Mouse (Mus musculus) MEL (cell line): ENCODE measurements at regions not wholly inside any gene's neighbourhood (a gene's known extent, or its start where the extent isn't known, plus 50 kb on each side); places are given as distances from the start of the nearest gene placed in this dataset.

Source experiments
- DNase-seq: peaks from one replicate; pipeline ENCODE4 v3.0.0; 2011; ENCODE audit warnings: low read depth, low spot score
- H3K27ac ChIP-seq: 2 replicates; pipeline ENCODE4 v1.5.1; 2012; ENCODE audit warnings: low read depth, mild to moderate bottlenecking, control low read depth, low read length, moderate library complexity; ENCODE audit not compliant: control insufficient read depth
- H3K27me3 ChIP-seq, 2 experiments: fragments of 150-350 bp in 1 of 2; sonication (generic) in 1 of 2; 2 replicates each; pipeline ENCODE4 v1.6.1; 2012; ENCODE audit warnings: low read length in 2 of 2, mild to moderate bottlenecking in 2 of 2, improper control_type of control experiment in 1 of 2, moderate library complexity in 1 of 2; ENCODE audit not compliant: insufficient read depth in 2 of 2, control insufficient read depth in 1 of 2
- H3K36me3 ChIP-seq, 2 experiments: 2 replicates each; pipeline ENCODE4 v1.6.1; 2012 to 2014; ENCODE audit warnings: low read length in 2 of 2, improper control_type of control experiment in 1 of 2, inconsistent platforms in 1 of 2, mild to moderate bottlenecking in 1 of 2; ENCODE audit not compliant: insufficient read depth in 2 of 2, control insufficient read depth in 1 of 2
- H3K4me1 ChIP-seq, 2 experiments: fragments of 150-350 bp in 1 of 2; sonication (generic) in 1 of 2; 2 replicates each; pipeline ENCODE4 v1.6.1; 2012; ENCODE audit warnings: low read length in 2 of 2, improper control_type of control experiment in 1 of 2, mild to moderate bottlenecking in 1 of 2; ENCODE audit not compliant: insufficient read depth in 2 of 2, control insufficient read depth in 1 of 2
- H3K4me3 ChIP-seq, 2 experiments: fragments of 150-350 bp in 1 of 2; sonication (generic) in 1 of 2; 2 replicates each; pipeline ENCODE4 v1.5.1; 2012; ENCODE audit warnings: low read depth in 2 of 2, low read length in 2 of 2, mild to moderate bottlenecking in 2 of 2, moderate library complexity in 2 of 2, control low read depth in 1 of 2, improper control_type of control experiment in 1 of 2; ENCODE audit not compliant: control insufficient read depth in 1 of 2, insufficient read depth in 1 of 2
- H3K79me2 ChIP-seq: 2 replicates; pipeline ENCODE4 v1.6.1; 2012; ENCODE audit warnings: mild to moderate bottlenecking, low read length, moderate library complexity; ENCODE audit not compliant: control insufficient read depth, poor library complexity, insufficient read depth
- H3K9ac ChIP-seq: 2 replicates; pipeline ENCODE4 v1.6.1; 2012; ENCODE audit warnings: low read depth, mild to moderate bottlenecking, control low read depth, low read length, moderate library complexity; ENCODE audit not compliant: control insufficient read depth, poor library complexity, severe bottlenecking
- H3K9me3 ChIP-seq: fragments of 150-350 bp; sonication (generic); replicated peaks from 2 replicates; pipeline ENCODE4 v1.6.1; 2012; ENCODE audit warnings: mild to moderate bottlenecking, low read length, improper control_type of control experiment, moderate library complexity; ENCODE audit not compliant: insufficient read depth
- BHLHE40 ChIP-seq: IDR thresholded peaks from 2 replicates; pipeline ENCODE4 v1.6.1; 2012; ENCODE audit warnings: low read depth, mild to moderate bottlenecking, inconsistent platforms, low read length, improper control_type of control experiment, borderline replicate concordance
- CHD1 ChIP-seq: IDR thresholded peaks from 2 replicates; pipeline ENCODE4 v1.6.1; 2012; ENCODE audit warnings: low read depth, mild to moderate bottlenecking, inconsistent platforms, low read length, improper control_type of control experiment
- EP300 ChIP-seq, 2 experiments: IDR thresholded peaks; 2 replicates each; pipeline ENCODE4 v1.6.1; 2011; ENCODE audit warnings: improper control_type of control experiment in 2 of 2, low read length in 2 of 2, low read depth in 1 of 2, mild to moderate bottlenecking in 1 of 2
- ETS1 ChIP-seq: IDR thresholded peaks from 2 replicates; pipeline ENCODE4 v1.6.1; 2012; ENCODE audit warnings: low read depth, mild to moderate bottlenecking, inconsistent platforms, low read length, improper control_type of control experiment, moderate library complexity
- GATA1 ChIP-seq: IDR thresholded peaks from 2 replicates; pipeline ENCODE4 v1.6.1; 2011; ENCODE audit warnings: low read depth, low read length, improper control_type of control experiment
- HCFC1 ChIP-seq: IDR thresholded peaks from 2 replicates; pipeline ENCODE4 v1.6.1; 2012; ENCODE audit warnings: low read depth, mild to moderate bottlenecking, inconsistent platforms, low read length, improper control_type of control experiment, moderate library complexity
- JUND ChIP-seq: IDR thresholded peaks from 2 replicates; pipeline ENCODE4 v1.6.1; 2011; ENCODE audit warnings: low read depth, mild to moderate bottlenecking, improper control_type of control experiment, low read length
- MAZ ChIP-seq: IDR thresholded peaks from 2 replicates; pipeline ENCODE4 v1.6.1; 2012; ENCODE audit warnings: low read depth, mild to moderate bottlenecking, inconsistent platforms, low read length, improper control_type of control experiment
- MYB ChIP-seq: IDR thresholded peaks from 2 replicates; pipeline ENCODE4 v1.6.1; 2011; ENCODE audit warnings: mild to moderate bottlenecking, low read depth, low read length, improper control_type of control experiment
- NELFE ChIP-seq: IDR thresholded peaks from 2 replicates; pipeline ENCODE4 v1.6.1; 2011; ENCODE audit warnings: low read depth, low read length, improper control_type of control experiment
- POLR2A ChIP-seq, 2 experiments: IDR thresholded peaks; 2 replicates each; pipeline ENCODE4 v1.6.1; 2011 to 2012; ENCODE audit warnings: low read length in 2 of 2, mild to moderate bottlenecking in 2 of 2, control low read depth in 1 of 2, improper control_type of control experiment in 1 of 2, low read depth in 1 of 2, moderate library complexity in 1 of 2; ENCODE audit not compliant: control insufficient read depth in 1 of 2, insufficient read depth in 1 of 2, poor library complexity in 1 of 2
- POLR2AphosphoS2 ChIP-seq: IDR thresholded peaks from 2 replicates; pipeline ENCODE4 v1.6.1; 2011; ENCODE audit warnings: low read length, improper control_type of control experiment
- POLR2AphosphoS5 ChIP-seq: IDR thresholded peaks from 2 replicates; pipeline ENCODE4 v1.6.1; 2012; ENCODE audit warnings: low read depth, borderline replicate concordance, mild to moderate bottlenecking, inconsistent platforms, low read length, moderate library complexity, mixed read lengths
- RCOR1 ChIP-seq: IDR thresholded peaks from 2 replicates; pipeline ENCODE4 v1.6.1; 2012; ENCODE audit warnings: low read depth, mild to moderate bottlenecking, inconsistent platforms, low read length, improper control_type of control experiment
- SIN3A ChIP-seq: IDR thresholded peaks from 2 replicates; pipeline ENCODE4 v1.6.1; 2012; ENCODE audit warnings: low read length, improper control_type of control experiment, inconsistent platforms
- TAL1 ChIP-seq: IDR thresholded peaks from 2 replicates; pipeline ENCODE4 v1.6.1; 2012; ENCODE audit warnings: mild to moderate bottlenecking, inconsistent platforms, low read length, moderate library complexity, mixed read lengths
- TCF12 ChIP-seq: IDR thresholded peaks from 2 replicates; pipeline ENCODE4 v1.6.1; 2014; ENCODE audit warnings: low read depth, mild to moderate bottlenecking, inconsistent platforms, low read length, improper control_type of control experiment, moderate library complexity
- USF1 ChIP-seq: IDR thresholded peaks from 2 replicates; pipeline ENCODE4 v1.6.1; 2014; ENCODE audit warnings: low read depth, mild to moderate bottlenecking, inconsistent platforms, low read length, improper control_type of control experiment, moderate library complexity
- USF2 ChIP-seq, 2 experiments: IDR thresholded peaks; 2 replicates each; pipeline ENCODE4 v1.6.1; 2011 to 2012; ENCODE audit warnings: improper control_type of control experiment in 2 of 2, low read length in 2 of 2, borderline replicate concordance in 1 of 2, inconsistent platforms in 1 of 2, low read depth in 1 of 2, mild to moderate bottlenecking in 1 of 2; ENCODE audit not compliant: insufficient read depth in 1 of 2
- ZKSCAN1 ChIP-seq: IDR thresholded peaks from 2 replicates; pipeline ENCODE4 v1.6.1; 2012; ENCODE audit warnings: low read depth, mild to moderate bottlenecking, inconsistent platforms, low read length, improper control_type of control experiment, moderate library complexity
- ZNF384 ChIP-seq: IDR thresholded peaks from 2 replicates; pipeline ENCODE4 v1.6.1; 2012; ENCODE audit warnings: low read depth, mild to moderate bottlenecking, inconsistent platforms, low read length, improper control_type of control experiment

DNA sequence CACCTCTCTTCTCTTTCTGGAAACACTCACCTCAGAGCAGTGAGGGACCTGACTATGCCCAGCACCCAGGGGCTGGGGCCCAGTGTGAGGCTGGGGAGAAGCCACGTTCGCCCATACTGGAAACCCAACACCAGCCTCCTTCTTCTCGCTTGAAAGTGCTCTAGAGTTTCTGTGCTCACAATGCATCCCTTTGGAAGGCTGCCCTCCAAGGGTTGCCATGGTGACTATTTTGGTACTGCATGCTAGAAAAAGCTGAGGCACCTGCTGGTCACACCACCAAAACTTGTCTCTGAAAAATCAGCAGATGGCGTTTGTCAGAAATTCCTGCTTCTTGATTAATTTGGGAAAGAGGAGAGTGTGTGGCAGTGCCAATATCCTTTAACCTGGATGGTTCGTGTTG lies 134.2 kb downstream of the Sec61b start:
- Histone ChIP-seq H3K27me3 (no peaks in the 10 kb centered on the region; a peak in 1 of 4 replicates), H3K9ac (no peak overlapping the region), H3K4me3 (no peak overlapping the region), H3K4me1 (no peaks in the 10 kb centered on the region), H3K9me3 (no peaks in the 10 kb centered on the region), H3K36me3 (no peaks in the 10 kb centered on the region), H3K27ac (no peak overlapping the region), H3K79me2 (no peaks in the 10 kb centered on the region)
- no peak for DNase-seq
- TF ChIP-seq MYB (no peak), EP300 (IDR thresholded peaks at IDR 0.05; ENCODE audit: low read depth in 1 of 2, low read length in 2 of 2) (no peak), GATA1 (no peak), TCF12 (no peak), POLR2AphosphoS2 (no peak), HCFC1 (no peak)

GRCm38 (mm10) chr4:47610913-47611312 lies 136.5 kb downstream of the Sec61b start:
- H3K4me3 ChIP-seq: no peak overlapping the region
- no peak overlapping the region for H3K9ac ChIP-seq
- H3K27me3 ChIP-seq: no peaks in the 10 kb centered on the region; a peak in 1 of 4 replicates
- H3K9me3 ChIP-seq: no peaks in the 10 kb centered on the region
- no peaks in the 10 kb centered on the region for H3K36me3 ChIP-seq
- no peak for DNase-seq
- no peak overlapping the region for H3K27ac ChIP-seq
- H3K4me1 ChIP-seq: no peaks in the 10 kb centered on the region
- no peaks in the 10 kb centered on the region for H3K79me2 ChIP-seq
- TF ChIP-seq USF2 (IDR thresholded peaks at IDR 0.05; ENCODE audit: borderline replicate concordance in 1 of 2, insufficient read depth in 1 of 2, low read depth in 1 of 2, low read length in 2 of 2): no peak
- TF ChIP-seq RCOR1: no peak
- TF ChIP-seq SIN3A: no peak
- no peak for TF ChIP-seq TAL1
- TF ChIP-seq HCFC1: no peak
- no peak for TF ChIP-seq BHLHE40
- no peak for TF ChIP-seq GATA1
- TF ChIP-seq NELFE: no peak
- TF ChIP-seq ETS1: no peak
- TF ChIP-seq POLR2A (IDR thresholded peaks at IDR 0.05; ENCODE audit: control insufficient read depth in 1 of 2, insufficient read depth in 1 of 2, low read depth in 1 of 2, low read length in 2 of 2, poor library complexity in 1 of 2): no peak
- no peak for TF ChIP-seq CHD1
- TF ChIP-seq POLR2AphosphoS5: no peak
- TF ChIP-seq, all 39 proteins: peak for 0

DNA sequence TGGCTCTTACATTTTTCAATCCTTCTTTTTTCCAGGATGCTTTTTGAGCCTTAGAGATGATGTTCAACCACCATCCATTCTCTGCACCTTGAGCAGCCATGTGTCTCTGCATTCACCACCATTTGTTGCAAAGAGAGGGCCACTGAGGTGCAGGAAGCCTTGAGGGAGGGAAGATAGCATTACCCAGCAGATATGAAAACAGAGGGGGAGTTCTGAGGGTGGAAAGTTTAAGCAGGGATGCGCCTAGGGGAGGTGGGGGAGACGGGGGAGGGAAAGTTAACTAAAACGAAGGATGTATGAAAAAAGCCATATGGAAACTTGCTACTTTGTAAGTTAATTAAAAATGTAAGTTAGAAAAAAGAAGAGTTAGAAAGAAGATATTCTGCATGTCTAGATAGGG lies 142.1 kb downstream of the Sec61b start:
- Histone ChIP-seq H3K9me3 (no peaks in the 10 kb centered on the region), H3K9ac (no peak overlapping the region), H3K79me2 (no peaks in the 10 kb centered on the region), H3K27ac (no peak overlapping the region), H3K4me1 (no peaks in the 10 kb centered on the region), H3K36me3 (no peaks in the 10 kb centered on the region), H3K27me3 (peaks cover 0 to 2% of the 10 kb centered on the region in 2 experiments; a peak in 1 of 4 replicates), H3K4me3 (no peak overlapping the region)
- no peak for DNase-seq
- TF ChIP-seq ZKSCAN1: no peak
- no peak for TF ChIP-seq USF1
- no peak for TF ChIP-seq JUND
- TF ChIP-seq CHD1: no peak
- TF ChIP-seq EP300 (IDR thresholded peaks at IDR 0.05; ENCODE audit: low read depth in 1 of 2, low read length in 2 of 2): no peak
- no peak for TF ChIP-seq TCF12
- no peak for TF ChIP-seq MAZ
- no peak for TF ChIP-seq ZNF384
- no peak for TF ChIP-seq GATA1
- TF ChIP-seq POLR2AphosphoS2: no peak
- TF ChIP-seq POLR2A (IDR thresholded peaks at IDR 0.05; ENCODE audit: control insufficient read depth in 1 of 2, insufficient read depth in 1 of 2, low read depth in 1 of 2, low read length in 2 of 2, poor library complexity in 1 of 2): no peak
